Mouse (Mus musculus) myocyte (in vitro differentiated cells): ENCODE measurements around the gene Nmur1.

ENCODE experiments used
- E2F4 ChIP-seq: IDR thresholded peaks from one replicate; pipeline ENCODE4 v1.6.1; 2011; ENCODE audit warnings: mild to moderate bottlenecking, control low read depth, moderate library complexity; ENCODE audit not compliant: insufficient read depth
- MYOD1 ChIP-seq, 3 experiments: IDR thresholded peaks; one replicate each; pipeline ENCODE4 v1.6.1; 2011; ENCODE audit warnings: control low read depth in 2 of 3, low read depth in 2 of 3, mild to moderate bottlenecking in 2 of 3, moderate library complexity in 1 of 3; ENCODE audit not compliant: insufficient read length in 2 of 3, control insufficient read depth in 1 of 3
- POLR2A ChIP-seq: IDR thresholded peaks from one replicate; pipeline ENCODE4 v1.6.1; 2011; ENCODE audit warnings: low read depth, mild to moderate bottlenecking, control low read depth, moderate library complexity; ENCODE audit not compliant: insufficient read length
- REST ChIP-seq: IDR thresholded peaks from one replicate; pipeline ENCODE4 v1.6.1; 2011; ENCODE audit warnings: mild to moderate bottlenecking, control low read depth, moderate library complexity; ENCODE audit not compliant: insufficient read depth, insufficient read length
- TCF12 ChIP-seq: IDR thresholded peaks from one replicate; pipeline ENCODE4 v1.6.1; 2011; ENCODE audit warnings: mild to moderate bottlenecking, control low read depth; ENCODE audit not compliant: poor library complexity, insufficient read depth, severe bottlenecking
- TCF3 ChIP-seq: IDR thresholded peaks from one replicate; pipeline ENCODE4 v1.6.1; 2011; ENCODE audit warnings: low read depth, control low read depth; ENCODE audit not compliant: insufficient read length

DNA sequence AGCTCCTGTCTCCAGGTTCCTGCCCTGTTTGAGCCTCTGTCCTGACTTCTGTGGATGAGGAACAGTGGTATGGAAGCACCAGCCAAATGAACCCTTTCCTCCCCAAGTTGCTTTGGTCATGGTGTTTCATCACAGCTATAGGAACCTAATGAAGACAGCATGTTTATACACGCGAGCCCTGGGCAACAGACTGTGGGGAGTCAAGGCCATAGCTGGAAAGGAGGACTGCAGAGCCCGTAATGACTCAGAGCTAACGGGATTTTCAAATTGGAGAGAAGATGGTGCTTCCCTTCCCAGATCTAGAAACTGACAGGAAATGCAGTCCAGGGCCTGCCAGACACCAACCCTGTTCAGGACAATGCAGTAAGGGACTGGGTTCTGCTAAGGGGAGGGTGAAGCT, 33.3 kb upstream of the Nmur1 start:
- no peak for TF ChIP-seq POLR2A
- no peak for TF ChIP-seq TCF12
- TF ChIP-seq MYOD1 (IDR thresholded peaks at IDR 0.05; ENCODE audit: control insufficient read depth in 1 of 3, insufficient read length in 2 of 3, low read depth in 2 of 3): no peak
- no peak for TF ChIP-seq REST
- TF ChIP-seq TCF3: no peak
- no peak for TF ChIP-seq E2F4
